8 mouse cellular contexts compared by ENCODE assay signal in the genomic region with DNA sequence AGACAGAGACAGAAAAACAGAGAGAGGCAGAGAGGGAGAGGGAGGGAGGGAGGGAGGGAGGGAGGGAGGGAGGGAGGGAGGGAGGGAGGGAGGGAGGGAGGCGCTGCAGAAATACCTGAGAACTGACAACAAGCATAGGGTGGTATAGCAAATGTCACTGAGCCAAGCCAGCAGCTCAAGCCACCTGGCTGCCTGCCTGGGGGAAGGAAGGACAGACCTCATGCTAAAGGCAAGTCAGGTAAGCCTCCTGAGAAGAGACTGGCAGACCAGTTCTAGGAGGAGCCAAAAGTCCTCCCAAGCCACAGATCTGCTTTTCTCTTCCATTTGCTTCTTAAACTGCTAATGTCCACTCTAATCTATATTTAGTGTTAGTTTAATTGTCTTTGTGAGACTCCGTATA.
DNase-seq lines count a peak whose midpoint lies in the region.
"Had no signal": no experiment of that assay in that cellular context is flagged by ENCODE, and none has a peak within 500 bp of the region (broad histone marks: within the 10 kb centered on the region; RNA-seq: fewer than 3 reads in every experiment).

No protein-coding gene starts in this region.

- DNase-seq in cerebellum, postnatal 10 days: peak; percentile 44 to 71
- DNase-seq in cerebellum, adult 18-20 months: no peak
- peak; percentile 30 to 54 for DNase-seq in cerebellum, postnatal 25 days
- DNase-seq in cerebellum, adult 9-10 months: no peak
- DNase-seq: adrenal gland, adult 2 months; adrenal gland, postnatal 10 days; adrenal gland, postnatal 25 days; embryo, embryonic 11 days had no signal

Comparison
In these comparisons a context has a peak if more than half of its experiments do, and no peak if none do; other contexts are left out.
1. DNase-seq: peak in cerebellum, postnatal 10 days (2 of 2) and cerebellum, postnatal 25 days (2 of 2); none in cerebellum, adult 18-20 months (0 of 2) and cerebellum, adult 9-10 months (single experiment).